Mouse (Mus musculus) ES-E14 (cell line): ENCODE measurements at regions not wholly inside any gene's neighbourhood (a gene's known extent, or its start where the extent isn't known, plus 50 kb on each side); places are given as distances from the start of the nearest gene placed in this dataset.

Experiments
- DNase-seq: peaks from one replicate; pipeline ENCODE4 v3.0.0-alpha.2; 2013; ENCODE audit warnings: low read depth, low spot score
- H3K27ac ChIP-seq: 2 replicates; pipeline ENCODE4 v1.5.1; 2012; ENCODE audit warnings: low read depth, mild to moderate bottlenecking, low read length, moderate library complexity, mixed read lengths; ENCODE audit not compliant: poor library complexity, insufficient read depth, severe bottlenecking
- H3K36me3 ChIP-seq: 2 replicates; pipeline ENCODE4 v1.6.1; 2012; ENCODE audit warnings: mild to moderate bottlenecking, low read length, moderate library complexity, mixed read lengths; ENCODE audit not compliant: control insufficient read depth, poor library complexity, insufficient read depth, severe bottlenecking
- H3K4me1 ChIP-seq, 2 experiments: fragments of 150-350 bp in 1 of 2; sonication (generic) in 1 of 2; 2 replicates each; pipeline ENCODE4 v1.6.1; 2012; ENCODE audit warnings: low read length in 2 of 2, mild to moderate bottlenecking in 1 of 2, mixed read lengths in 1 of 2; ENCODE audit not compliant: control insufficient read depth in 2 of 2, insufficient read depth in 2 of 2, poor library complexity in 1 of 2
- H3K4me3 ChIP-seq, 2 experiments: fragments of 150-350 bp in 1 of 2; sonication (generic) in 1 of 2; 2 replicates each; pipeline ENCODE4 v1.5.1; 2012; ENCODE audit warnings: low read length in 2 of 2, low read depth in 1 of 2, mild to moderate bottlenecking in 1 of 2, mixed read lengths in 1 of 2; ENCODE audit not compliant: insufficient read depth in 1 of 2, poor library complexity in 1 of 2, severe bottlenecking in 1 of 2
- H3K9ac ChIP-seq: 2 replicates; pipeline ENCODE4 v1.6.1; 2012; ENCODE audit warnings: low read depth, mild to moderate bottlenecking, low read length, mixed read lengths; ENCODE audit not compliant: poor library complexity, insufficient read depth, severe bottlenecking
- H3K9me3 ChIP-seq: fragments of 150-350 bp; sonication (generic); 2 replicates; pipeline ENCODE4 v1.6.1; 2012; ENCODE audit warnings: low read depth, mild to moderate bottlenecking, low read length; ENCODE audit not compliant: control insufficient read depth, insufficient read depth
- CHD2 ChIP-seq: IDR thresholded peaks from 2 replicates; pipeline ENCODE4 v1.6.1; 2014; ENCODE audit warnings: mild to moderate bottlenecking, low read depth, low read length, inconsistent platforms
- HCFC1 ChIP-seq: IDR thresholded peaks from 2 replicates; pipeline ENCODE4 v1.6.1; 2012; ENCODE audit warnings: low read length, inconsistent platforms, borderline replicate concordance; ENCODE audit not compliant: insufficient read depth
- MAFK ChIP-seq: IDR thresholded peaks from 2 replicates; pipeline ENCODE4 v1.6.1; 2014; ENCODE audit warnings: mild to moderate bottlenecking, low read depth, low read length, inconsistent platforms; ENCODE audit not compliant: insufficient read depth
- ZC3H11A ChIP-seq: IDR thresholded peaks from 2 replicates; pipeline ENCODE4 v1.6.1; 2012; ENCODE audit warnings: low read depth, mild to moderate bottlenecking, inconsistent platforms, low read length, borderline replicate concordance
- ZNF384 ChIP-seq: IDR thresholded peaks from 2 replicates; pipeline ENCODE4 v1.6.1; 2012; ENCODE audit warnings: low read depth, low read length, inconsistent platforms
- in situ Hi-C, 2 experiments: fragments of 600-800 bp; cut with MboI; formaldehyde crosslinking; loops; one replicate each; pipeline ENCODE4 v1.15.1; 2025; ENCODE audit warnings: low sequenced_read_pairs in 2 of 2, inconsistent platforms in 1 of 2; ENCODE audit not compliant: unreplicated experiment in 2 of 2

DNA sequence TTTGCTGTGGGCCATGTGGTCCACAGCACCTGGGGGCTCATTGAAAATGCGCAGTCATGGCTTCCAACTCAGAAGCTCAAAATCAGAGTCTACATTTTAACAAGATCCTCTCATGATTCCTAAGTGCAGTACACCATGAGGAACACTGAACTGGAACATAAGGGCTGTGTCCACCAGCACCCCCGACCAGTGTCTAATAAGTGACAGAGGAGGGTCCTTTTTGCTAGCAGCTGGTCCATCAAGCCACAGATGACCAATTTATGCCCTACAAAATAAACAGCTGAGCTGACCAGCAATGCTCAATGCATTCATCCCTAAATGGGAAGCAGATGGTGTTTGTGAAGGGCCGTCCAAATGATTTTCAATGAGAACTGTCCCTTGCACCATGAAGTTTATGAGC, 1478.7 kb upstream of the Lrrc6 start:
- Histone ChIP-seq H3K4me1 (no peaks in the 10 kb centered on the region), H3K36me3 (no peaks in the 10 kb centered on the region), H3K9me3 (no peaks in the 10 kb centered on the region), H3K4me3 (no peak overlapping the region), H3K27ac (no peak overlapping the region), H3K9ac (no peak overlapping the region)
- in situ Hi-C loops = no loop called here
- no peak for TF ChIP-seq MAFK
- no peak for TF ChIP-seq CHD2
- no peak for TF ChIP-seq HCFC1
- no peak for TF ChIP-seq ZNF384
- TF ChIP-seq ZC3H11A = no peak
- DNase-seq = no peak

DNA sequence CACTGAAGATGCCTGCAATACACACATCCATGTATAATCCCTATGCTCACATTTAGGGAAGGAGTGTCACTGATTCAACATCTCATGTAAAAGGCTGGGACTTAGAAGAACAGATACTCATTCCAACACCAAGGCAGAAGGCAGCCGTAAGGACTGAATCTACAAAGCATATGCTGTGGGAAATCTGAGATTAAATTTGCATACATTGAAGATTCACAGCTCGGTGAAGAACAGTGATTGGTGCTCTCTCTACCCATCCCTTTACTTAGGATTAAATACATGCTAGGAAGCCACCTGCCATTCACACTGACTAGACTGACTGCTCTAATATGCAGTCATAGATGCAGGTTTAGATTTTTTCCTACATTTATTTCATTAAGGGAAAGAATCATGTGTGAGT, 1476.5 kb upstream of the Lrrc6 start:
- in situ Hi-C loops = no loop called here
- H3K36me3 ChIP-seq = no peaks in the 10 kb centered on the region
- no peak for TF ChIP-seq ZNF384
- TF ChIP-seq ZC3H11A = no peak
- no peak for TF ChIP-seq CHD2
- no peak for TF ChIP-seq MAFK
- no peak for TF ChIP-seq HCFC1
- DNase-seq = no peak
- H3K9me3 ChIP-seq = no peaks in the 10 kb centered on the region
- H3K9ac ChIP-seq = no peak overlapping the region
- no peak overlapping the region for H3K4me3 ChIP-seq
- no peak overlapping the region for H3K27ac ChIP-seq
- H3K4me1 ChIP-seq = no peaks in the 10 kb centered on the region

DNA sequence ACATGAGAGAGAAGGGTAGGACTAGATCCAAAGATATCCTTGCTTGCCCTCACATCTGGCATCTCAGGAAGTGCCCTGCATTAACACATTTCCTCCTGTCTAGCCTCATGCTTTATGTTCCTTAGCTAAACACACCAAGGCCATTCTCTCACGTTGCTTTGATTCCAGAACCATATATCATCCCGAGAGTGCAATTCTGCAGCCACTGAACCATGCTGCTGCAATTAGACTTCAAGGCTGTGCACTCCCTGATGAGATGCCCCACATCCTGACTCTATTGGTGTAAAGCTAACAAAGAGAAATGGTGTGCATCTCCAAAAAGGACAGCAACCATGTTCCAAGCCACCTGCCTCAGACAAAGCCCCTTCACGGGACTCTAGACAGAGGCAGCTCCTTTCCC, 1471.3 kb upstream of the Lrrc6 start:
- H3K27ac ChIP-seq = no peak overlapping the region
- H3K4me3 ChIP-seq = no peak overlapping the region
- no peak for TF ChIP-seq MAFK
- no peak for TF ChIP-seq HCFC1
- TF ChIP-seq ZC3H11A = no peak
- no peak for TF ChIP-seq CHD2
- TF ChIP-seq ZNF384 = no peak
- no peaks in the 10 kb centered on the region for H3K36me3 ChIP-seq
- no peak for DNase-seq
- no peaks in the 10 kb centered on the region for H3K4me1 ChIP-seq
- in situ Hi-C loops = no loop called here
- H3K9ac ChIP-seq = no peak overlapping the region
- no peaks in the 10 kb centered on the region for H3K9me3 ChIP-seq

DNA sequence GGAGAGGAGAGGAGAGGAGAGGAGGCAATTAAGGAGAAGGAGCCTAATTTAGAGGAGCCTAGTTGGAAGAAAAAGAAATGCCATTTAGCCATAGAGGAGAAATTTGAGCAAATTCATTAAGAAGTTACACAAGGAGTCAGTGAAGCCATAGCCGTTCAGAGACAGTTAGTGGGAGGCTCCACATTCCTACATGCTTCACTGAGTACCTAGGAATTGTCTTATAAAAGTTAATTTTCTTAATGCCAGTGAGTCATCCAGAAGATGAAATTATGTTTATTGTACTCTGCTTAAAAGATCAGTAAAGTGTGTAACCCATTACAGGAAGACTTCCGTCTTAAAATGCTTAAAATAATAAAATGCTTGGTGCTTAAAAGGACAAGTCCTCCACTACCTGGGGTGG, 1453.5 kb upstream of the Lrrc6 start:
- Histone ChIP-seq H3K4me3 (no peak overlapping the region), H3K36me3 (no peaks in the 10 kb centered on the region)

DNA sequence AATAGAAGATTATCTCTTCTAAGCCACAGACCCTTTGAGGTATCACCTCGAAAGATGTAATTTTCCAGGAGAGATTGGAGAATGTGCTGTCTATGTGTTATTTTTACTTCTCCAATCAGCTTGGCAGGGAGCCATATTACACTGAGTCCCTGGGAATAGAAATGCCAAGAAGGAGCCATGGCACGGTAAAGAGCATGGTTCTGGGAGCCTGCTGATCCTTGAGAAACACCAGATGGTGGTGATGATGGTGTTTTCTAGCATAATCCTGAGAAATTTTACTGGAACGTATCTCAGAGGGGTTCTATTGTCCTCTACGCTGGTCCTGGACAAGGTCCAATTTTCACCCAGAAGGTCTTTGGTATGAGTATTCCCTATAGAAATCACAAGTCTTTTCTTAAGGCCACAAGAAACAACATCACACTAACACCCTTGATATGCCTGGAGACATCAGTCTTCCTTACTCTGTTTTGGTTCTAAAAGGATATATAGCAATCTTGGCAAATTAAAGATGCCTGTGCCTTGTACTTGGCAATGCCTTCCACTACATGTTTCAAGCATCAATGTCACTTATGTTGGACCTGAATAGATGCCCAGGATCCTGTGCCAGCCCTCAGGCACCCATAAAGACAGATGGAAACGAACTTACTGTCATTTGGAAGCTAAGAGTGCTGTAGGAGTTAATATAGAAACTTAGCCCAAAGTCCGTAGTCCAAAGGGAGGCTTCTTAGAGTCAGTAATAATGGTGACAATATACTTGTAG, 1449.8 kb upstream of the Lrrc6 start:
- in situ Hi-C loops = no loop called here
- no peak overlapping the region for H3K4me3 ChIP-seq
- no peaks in the 10 kb centered on the region for H3K36me3 ChIP-seq
- no peak overlapping the region for H3K27ac ChIP-seq
- no peaks in the 10 kb centered on the region for H3K4me1 ChIP-seq
- no peaks in the 10 kb centered on the region for H3K9me3 ChIP-seq
- H3K9ac ChIP-seq = no peak overlapping the region
- no peak for TF ChIP-seq ZNF384
- TF ChIP-seq HCFC1 = no peak
- TF ChIP-seq ZC3H11A = no peak
- no peak for TF ChIP-seq CHD2
- no peak for DNase-seq

More for the DNA sequence above, 1453.5 kb upstream of the Lrrc6 start:
- H3K9ac ChIP-seq = no peak overlapping the region
- no peak overlapping the region for H3K27ac ChIP-seq
- no peaks in the 10 kb centered on the region for H3K9me3 ChIP-seq
- H3K4me1 ChIP-seq = no peaks in the 10 kb centered on the region
- TF ChIP-seq MAFK (no peak), ZC3H11A (no peak), HCFC1 (no peak), CHD2 (no peak), ZNF384 (no peak)
- no peak for DNase-seq
- in situ Hi-C loops = no loop called here
